ENCODE assay signal across 30 mouse cellular contexts in the genomic region with DNA sequence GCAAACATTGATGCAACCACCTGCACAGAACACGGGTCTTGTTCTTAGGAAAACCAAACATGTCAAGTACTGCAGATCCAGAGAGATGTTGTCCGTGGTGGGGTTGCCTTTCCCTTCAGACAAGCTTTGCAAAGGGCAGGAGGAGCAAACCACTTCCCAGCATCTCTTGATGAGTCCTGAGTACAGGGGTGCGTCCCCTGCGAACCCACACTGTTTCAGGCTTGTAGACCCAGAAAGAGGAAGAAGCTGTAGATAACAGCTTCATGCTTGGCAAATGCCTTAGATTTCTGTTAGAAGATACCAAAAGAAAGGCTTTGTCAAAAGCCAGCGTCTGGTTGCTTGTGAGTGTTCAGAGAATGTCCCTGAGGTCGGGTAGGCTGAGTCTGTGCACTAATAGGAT. TPM values are rescaled to one million over a fixed set of nuclear protein-coding genes. Genes with fewer than 3 reads are reported as not detected.
DNase-seq lines count a peak whose midpoint lies in the region; ATAC-seq lines count a peak whose summit lies in the region.
"Had no signal": no experiment of that assay in that cellular context is flagged by ENCODE, and none has a peak within 500 bp of the region (broad histone marks: within the 10 kb centered on the region; RNA-seq: fewer than 3 reads in every experiment).

No protein-coding gene starts in this region.

- no peak overlapping the region for H3K9ac ChIP-seq in lung, embryonic 16.5 days (ENCODE audit: low read length)
- H3K9ac ChIP-seq in intestine, embryonic 15.5 days: no peak overlapping the region
- H3K9ac ChIP-seq: embryonic facial prominence, embryonic 13.5 days; forebrain, embryonic 12.5 days; forebrain, embryonic 15.5 days; heart, embryonic 12.5 days; heart, embryonic 15.5 days; hindbrain, embryonic 13.5 days had no signal

- H3K36me3 ChIP-seq in heart, embryonic 10.5 days: no peaks in the 10 kb centered on the region
- H3K36me3 ChIP-seq in lung, embryonic 16.5 days (ENCODE audit: control insufficient read depth, insufficient read depth, low read length): no peaks in the 10 kb centered on the region
- no peaks in the 10 kb centered on the region for H3K36me3 ChIP-seq in intestine, embryonic 15.5 days
- H3K36me3 ChIP-seq: embryonic facial prominence, embryonic 10.5 days; embryonic facial prominence, embryonic 13.5 days; forebrain, embryonic 12.5 days; forebrain, embryonic 15.5 days; heart, embryonic 12.5 days; heart, embryonic 15.5 days; hindbrain, embryonic 10.5 days; hindbrain, embryonic 13.5 days had no signal

- H3K9me3 ChIP-seq in heart, embryonic 10.5 days: no peaks in the 10 kb centered on the region
- H3K9me3 ChIP-seq in lung, embryonic 16.5 days (ENCODE audit: control insufficient read depth, low read length): no peaks in the 10 kb centered on the region
- no peaks in the 10 kb centered on the region for H3K9me3 ChIP-seq in intestine, embryonic 15.5 days
- H3K9me3 ChIP-seq: embryonic facial prominence, embryonic 10.5 days; embryonic facial prominence, embryonic 13.5 days; forebrain, embryonic 12.5 days; forebrain, embryonic 15.5 days; heart, embryonic 12.5 days; heart, embryonic 15.5 days; hindbrain, embryonic 10.5 days; hindbrain, embryonic 13.5 days had no signal

- H3K4me2 ChIP-seq in lung, embryonic 16.5 days (ENCODE audit: low read depth, low read length): no peak overlapping the region
- H3K4me2 ChIP-seq in intestine, embryonic 15.5 days (replicated peaks): no peak overlapping the region
- H3K4me2 ChIP-seq: embryonic facial prominence, embryonic 13.5 days; forebrain, embryonic 12.5 days; forebrain, embryonic 15.5 days; heart, embryonic 12.5 days; heart, embryonic 15.5 days; hindbrain, embryonic 13.5 days had no signal

- DNase-seq in heart, adult 11 months: peak; percentile 51
- DNase-seq in heart, embryonic 10.5 days (ENCODE audit: low spot score): no peak
- no peak for DNase-seq in lung, postnatal 25 days (ENCODE audit: low spot score)
- DNase-seq in c-Kit-positive CD71-positive TER-119-positive erythroid progenitor cells, embryonic 14.5 days (ENCODE audit: low spot score): no peak
- DNase-seq: adrenal gland, postnatal 10 days; cerebellum, adult 18-20 months; cerebellum, adult 9-10 months; cerebellum, postnatal 25 days; embryo, embryonic 11 days; gastrocnemius, postnatal 25 days; heart, postnatal 10 days; heart, postnatal 36 days had no signal

- no peak for ATAC-seq in lung, embryonic 16.5 days (ENCODE audit: low read depth)
- ATAC-seq in common myeloid progenitor, adult 5-6 weeks (replicated peaks; ENCODE audit: low read depth, poor library complexity, severe bottlenecking): peak; percentile 73
- ATAC-seq in megakaryocyte progenitor cell, adult 5-6 weeks (replicated peaks; ENCODE audit: poor library complexity): peak; percentile 58
- no peak for ATAC-seq in intestine, embryonic 15.5 days
- ATAC-seq: forebrain, embryonic 15.5 days; hindbrain, embryonic 16.5 days; Patski had no signal

- WGBS in heart, embryonic 10.5 days: 73% methylated on average over 6 of the region's 6 CpGs
- WGBS in lung, embryonic 16.5 days: 57% methylated on average over 6 of the region's 6 CpGs
- 75% methylated on average over 6 of the region's 6 CpGs for WGBS in intestine, embryonic 15.5 days

- no peak overlapping the region for H3K27ac ChIP-seq in heart, embryonic 10.5 days
- peak overlapping the region; percentile 79 for H3K27ac ChIP-seq in lung, embryonic 16.5 days (ENCODE audit: low read length)
- H3K27ac ChIP-seq in intestine, embryonic 15.5 days: no peak overlapping the region
- H3K27ac ChIP-seq: embryonic facial prominence, embryonic 10.5 days; embryonic facial prominence, embryonic 13.5 days; forebrain, embryonic 12.5 days; forebrain, embryonic 15.5 days; heart, embryonic 15.5 days; hindbrain, embryonic 10.5 days; hindbrain, embryonic 13.5 days had no signal

- H3K4me1 ChIP-seq in heart, embryonic 10.5 days: no peaks in the 10 kb centered on the region
- peaks cover 7% of the 10 kb centered on the region; the same call in 1 of the 2 replicates for H3K4me1 ChIP-seq in lung, embryonic 16.5 days (replicated peaks; ENCODE audit: control insufficient read depth, insufficient read depth, low read length)
- no peaks in the 10 kb centered on the region for H3K4me1 ChIP-seq in intestine, embryonic 15.5 days (replicated peaks)
- H3K4me1 ChIP-seq: embryonic facial prominence, embryonic 10.5 days; embryonic facial prominence, embryonic 13.5 days; forebrain, embryonic 12.5 days; forebrain, embryonic 15.5 days; heart, embryonic 12.5 days; heart, embryonic 15.5 days; hindbrain, embryonic 13.5 days had no signal

- H3K27me3 ChIP-seq in heart, embryonic 10.5 days (ENCODE audit: insufficient read depth, poor library complexity, severe bottlenecking): peaks cover 53% of the 10 kb centered on the region
- H3K27me3 ChIP-seq in lung, embryonic 16.5 days (ENCODE audit: control insufficient read depth, insufficient read depth, low read depth, low read length): no peaks in the 10 kb centered on the region
- H3K27me3 ChIP-seq in intestine, embryonic 15.5 days (replicated peaks): no peaks in the 10 kb centered on the region
- H3K27me3 ChIP-seq: embryonic facial prominence, embryonic 13.5 days; forebrain, embryonic 12.5 days; forebrain, embryonic 15.5 days; hindbrain, embryonic 13.5 days; Patski had no signal

- no peak overlapping the region for H3K4me3 ChIP-seq in heart, embryonic 10.5 days
- H3K4me3 ChIP-seq in lung, embryonic 16.5 days (ENCODE audit: low read length): no peak overlapping the region
- H3K4me3 ChIP-seq in intestine, embryonic 15.5 days (replicated peaks): no peak overlapping the region
- H3K4me3 ChIP-seq: embryonic facial prominence, embryonic 10.5 days; embryonic facial prominence, embryonic 13.5 days; erythroblast, embryonic 14.5 days; forebrain, embryonic 12.5 days; forebrain, embryonic 15.5 days; heart, embryonic 12.5 days; heart, embryonic 15.5 days; hindbrain, embryonic 10.5 days; hindbrain, embryonic 13.5 days had no signal

RNA-seq across cellular contexts. Expression of a gene that starts 28.3 kb away (rescaled TPM):
- 0.14 and 0.41 TPM in 2 replicates for polyA plus RNA-seq in heart, embryonic 10.5 days (2016; fragmentation: Nextera tagmentation; extraction: Ambion mirVana)
- 0.05 and 0.14 TPM in 2 replicates for polyA plus RNA-seq in lung, embryonic 16.5 days (2015; fragmentation: Nextera tagmentation; extraction: Ambion mirVana)
- 0.23 and 1.2 TPM in 2 replicates for total RNA-seq in common myeloid progenitor, adult 5-6 weeks (2017)
- total RNA-seq in megakaryocyte progenitor cell, adult 5-6 weeks (2015): 0.05 TPM in 1 of 2 replicates, not detected in the other
- total RNA-seq in megakaryocyte progenitor cell, adult 5-6 weeks (2017): not detected in 2 replicates
- polyA plus RNA-seq in intestine, embryonic 15.5 days (2015; fragmentation: Nextera tagmentation; extraction: Ambion mirVana): 0.48 and 0.55 TPM in 2 replicates
- total RNA-seq: adrenal gland, adult 18-20 months; gastrocnemius, adult 8-10 months; gastrocnemius, postnatal 25 days; heart, adult 8-10 months; heart, postnatal 10 days; heart, postnatal 36 days had no signal
- polyA plus RNA-seq: erythroblast, embryonic 14.5 days; Patski had no signal

RNA-seq across cellular contexts. Expression of a gene that starts 40.2 kb away (rescaled TPM):
- 74.7 and 83.7 TPM in 2 replicates for polyA plus RNA-seq in heart, embryonic 10.5 days (2016; fragmentation: Nextera tagmentation; extraction: Ambion mirVana)
- polyA plus RNA-seq in lung, embryonic 16.5 days (2015; fragmentation: Nextera tagmentation; extraction: Ambion mirVana): 114 TPM in 2 replicates
- total RNA-seq in common myeloid progenitor, adult 5-6 weeks (2017): 52.8 and 70.0 TPM in 2 replicates
- 64.4 and 70.9 TPM in 2 replicates for total RNA-seq in megakaryocyte progenitor cell, adult 5-6 weeks (2015)
- total RNA-seq in megakaryocyte progenitor cell, adult 5-6 weeks (2017): 27.9 and 43.9 TPM in 2 replicates
- polyA plus RNA-seq in intestine, embryonic 15.5 days (2015; fragmentation: Nextera tagmentation; extraction: Ambion mirVana): 96.0 and 117 TPM in 2 replicates

Comparison
In these comparisons a context has a peak if more than half of its experiments do, and no peak if none do; other contexts are left out.
1. ATAC-seq: peak in common myeloid progenitor, adult 5-6 weeks (single experiment) and megakaryocyte progenitor cell, adult 5-6 weeks (single experiment); none in lung, embryonic 16.5 days (single experiment) and intestine, embryonic 15.5 days (single experiment).